Mouse (Mus musculus) CD4-positive, CD25-positive, alpha-beta regulatory T cell, adult 2 months (primary cell): ENCODE data around the gene Nfkb2.
A peak's percentile ranks its signal among the peaks of the same experiment; 100 is the strongest.

Source experiments
- DNase-seq: peaks from one replicate; pipeline ENCODE4 v3.0.0-alpha.2; 2012; ENCODE audit warnings: low read depth, low spot score

Gene Nfkb2

GRCm38 (mm10) chr19:46304216-46304841 is at the start of gene Nfkb2:
Nfkb2 (plus strand) TSS chr19:46304320.
- DNase-seq = peak; percentile 95

- DNase-seq = peak; percentile 6
These were observed 39.4 kb upstream of the Nfkb2 start for GRCm38 (mm10) chr19:46264762-46265161.

GRCm38 (mm10) chr19:46275307-46275706 is 28.8 kb upstream of the Nfkb2 start:
- peak; percentile 48 for DNase-seq

GRCm38 (mm10) chr19:46282081-46282849 is 21.9 kb upstream of the Nfkb2 start:
- DNase-seq = no peak

- no peak for DNase-seq
These were observed 19.4 kb upstream of the Nfkb2 start for GRCm38 (mm10) chr19:46284686-46285085.

DNA sequence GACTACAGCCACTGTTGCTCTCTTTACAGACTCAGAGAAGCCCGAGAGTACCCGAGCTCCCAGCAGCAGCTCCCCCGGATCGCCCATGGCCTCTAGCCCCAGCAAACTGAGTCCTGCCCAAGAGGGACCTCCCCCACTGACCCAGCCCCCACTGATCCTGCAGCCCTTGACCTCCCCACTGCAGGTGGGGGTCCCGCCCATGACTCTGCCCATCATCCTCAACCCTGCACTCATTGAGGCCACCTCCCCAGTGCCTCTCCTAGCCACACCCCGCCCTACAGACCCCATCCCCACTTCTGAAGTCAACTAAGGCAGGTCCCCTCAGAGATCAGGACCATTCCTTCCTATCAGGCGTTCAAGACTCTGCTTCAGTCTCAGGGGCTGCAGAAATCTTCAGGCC is 18.5 kb upstream of the Nfkb2 start:
- no peak for DNase-seq

DNA sequence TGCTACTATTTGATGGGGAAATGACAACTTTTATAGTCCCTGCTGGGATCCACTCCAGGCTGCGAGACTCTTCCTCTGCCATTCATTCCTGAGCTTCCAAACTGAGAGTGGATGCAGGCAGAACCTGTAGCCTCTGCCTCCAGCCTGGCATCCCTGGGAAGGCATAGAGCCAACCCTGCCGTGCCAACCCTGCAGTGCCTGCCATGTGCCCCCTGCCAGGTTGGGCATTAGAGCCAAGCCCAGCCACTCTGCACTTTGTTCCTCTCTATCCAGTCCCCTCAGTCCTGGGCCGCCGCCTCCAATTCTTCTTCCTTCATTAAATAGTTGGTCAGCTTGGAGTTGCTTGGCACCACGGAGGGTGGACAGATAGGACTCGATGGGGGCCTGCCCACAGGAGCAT is 18.1 kb upstream of the Nfkb2 start:
- DNase-seq = no peak

GRCm38 (mm10) chr19:46286926-46287325 is 17.2 kb upstream of the Nfkb2 start:
- no peak for DNase-seq

- no peak for DNase-seq
These were observed 16.6 kb upstream of the Nfkb2 start for GRCm38 (mm10) chr19:46287566-46287965.

- DNase-seq = no peak
These were observed 13.5 kb upstream of the Nfkb2 start for GRCm38 (mm10) chr19:46290535-46291105.

DNA sequence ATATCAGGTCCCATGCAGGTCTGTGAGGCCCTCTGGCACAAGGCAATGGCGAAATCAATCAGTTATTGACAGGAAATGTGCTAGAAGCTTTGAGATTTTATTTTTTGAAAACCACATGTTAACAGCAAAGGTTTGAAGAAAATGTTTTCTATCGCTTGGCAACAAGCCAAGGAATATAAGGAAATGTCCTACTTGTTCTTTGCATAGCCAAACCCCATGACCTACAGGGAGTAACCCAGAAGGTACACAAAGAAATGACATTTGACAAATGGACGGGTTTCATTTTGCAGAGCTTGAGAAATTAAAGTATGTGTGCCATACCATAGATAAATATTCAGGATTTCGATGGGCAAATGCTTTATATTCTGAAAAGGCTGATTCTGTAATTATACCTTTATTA is 7.2 kb upstream of the Nfkb2 start:
- DNase-seq = no peak

- no peak for DNase-seq
These were observed 3.6 kb upstream of the Nfkb2 start for GRCm38 (mm10) chr19:46300294-46301045.

- DNase-seq = no peak
These were observed 1.6 kb upstream of the Nfkb2 start for GRCm38 (mm10) chr19:46302551-46302950.

- DNase-seq = no peak
These were observed 587 bp upstream of the Nfkb2 start for GRCm38 (mm10) chr19:46303251-46304215.

DNA sequence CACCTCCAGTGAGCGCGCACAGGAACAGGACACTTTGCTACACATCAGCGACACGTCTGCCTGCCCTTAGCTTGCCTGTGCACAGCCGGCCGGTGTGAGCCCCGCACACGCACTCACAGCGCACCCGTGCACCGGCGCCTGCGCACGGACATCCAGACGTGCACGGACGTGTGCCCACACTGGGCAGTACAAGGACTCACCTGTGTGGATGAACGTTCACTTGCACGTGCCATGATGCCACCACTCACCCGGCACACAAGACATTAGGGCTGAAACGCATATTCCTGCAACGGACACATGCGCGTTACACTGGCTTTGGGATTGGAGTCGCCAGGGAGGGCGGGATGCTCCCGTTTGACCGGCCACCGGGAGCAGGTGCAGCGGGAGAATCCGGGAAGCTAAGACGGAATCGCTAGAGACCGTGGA is 801 bp downstream of the Nfkb2 start:
- no peak for DNase-seq

GRCm38 (mm10) chr19:46305432-46306267 is 1.5 kb downstream of the Nfkb2 start:
- DNase-seq = peak; percentile 96

DNA sequence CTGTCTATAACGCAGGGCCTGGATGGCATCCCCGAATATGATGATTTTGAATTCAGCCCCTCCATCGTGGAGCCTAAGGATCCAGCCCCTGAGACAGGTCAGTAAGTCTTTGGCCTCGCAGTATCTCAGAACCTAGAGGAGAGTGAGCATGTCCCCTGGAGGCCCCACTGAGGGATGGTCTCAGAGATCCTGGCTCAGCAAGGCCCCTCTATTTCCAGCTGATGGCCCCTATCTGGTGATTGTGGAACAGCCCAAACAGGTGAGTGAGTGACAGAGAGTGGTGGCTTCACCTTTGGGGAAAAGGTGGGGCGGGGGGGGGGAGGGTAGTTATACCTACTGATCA is 2.1 kb downstream of the Nfkb2 start:
- DNase-seq = peak; percentile 12

DNA sequence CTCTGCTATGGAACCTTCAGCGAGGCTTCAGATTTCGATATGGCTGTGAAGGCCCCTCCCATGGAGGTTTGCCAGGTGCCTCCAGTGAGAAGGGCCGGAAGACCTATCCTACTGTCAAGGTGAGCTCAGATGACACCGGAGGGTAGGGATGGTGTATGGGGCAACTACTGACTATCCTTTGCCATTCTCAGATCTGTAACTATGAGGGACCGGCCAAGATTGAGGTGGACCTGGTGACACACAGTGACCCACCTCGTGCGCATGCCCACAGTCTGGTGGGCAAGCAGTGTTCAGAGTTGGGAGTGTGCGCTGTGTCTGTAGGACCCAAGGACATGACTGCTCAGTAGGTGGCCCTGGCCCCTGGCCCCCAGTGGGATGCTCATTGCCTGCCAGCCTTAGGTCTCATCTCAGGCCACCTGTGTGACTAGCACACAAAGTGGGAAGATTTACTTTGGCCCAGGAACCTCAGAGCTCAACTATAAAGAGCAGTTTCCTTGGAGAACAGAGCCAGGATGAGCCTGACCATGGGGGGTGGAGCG is 2.7 kb downstream of the Nfkb2 start:
- DNase-seq = no peak

- peak; percentile 7 for DNase-seq
These were observed 3.7 kb downstream of the Nfkb2 start for GRCm38 (mm10) chr19:46307781-46308180.

GRCm38 (mm10) chr19:46308303-46308702 is 4.2 kb downstream of the Nfkb2 start:
- no peak for DNase-seq
